Mouse (Mus musculus): ENCODE data around the gene Kcnk2.
A peak's percentile ranks its signal among the peaks of the same experiment; 100 is the strongest.

Gene Kcnk2

GRCm38 (mm10) chr1:189343301-189344251 is 58.5 kb downstream of the Kcnk2 start:
- no peak for DNase-seq (ENCODE audit: low spot score in 2 of 2)

GRCm38 (mm10) chr1:189342416-189343104 is 59.5 kb downstream of the Kcnk2 start:
- DNase-seq (ENCODE audit: low spot score in 2 of 2), result no peak

- no peak for DNase-seq (ENCODE audit: low spot score in 2 of 2)
These were observed 60.6 kb downstream of the Kcnk2 start for GRCm38 (mm10) chr1:189341381-189341917.

- no peak for DNase-seq (ENCODE audit: low spot score in 2 of 2)
These were observed 86.2 kb downstream of the Kcnk2 start for GRCm38 (mm10) chr1:189315896-189316295.

GRCm38 (mm10) chr1:189314495-189314894 is 87.6 kb downstream of the Kcnk2 start:
- no peak for DNase-seq (ENCODE audit: low spot score in 2 of 2)

- DNase-seq (ENCODE audit: low spot score in 2 of 2), result no peak
These were observed 88.3 kb downstream of the Kcnk2 start for GRCm38 (mm10) chr1:189313750-189314149.

- DNase-seq (ENCODE audit: low spot score in 2 of 2), result no peak
These were observed 91.9 kb downstream of the Kcnk2 start for GRCm38 (mm10) chr1:189310145-189310544.

- DNase-seq (ENCODE audit: low spot score in 2 of 2), result no peak
These were observed 97.0 kb downstream of the Kcnk2 start for GRCm38 (mm10) chr1:189304988-189305522.

GRCm38 (mm10) chr1:189303001-189303400 is 99.1 kb downstream of the Kcnk2 start:
- DNase-seq (ENCODE audit: low spot score in 2 of 2), result no peak

GRCm38 (mm10) chr1:189293679-189294406 is 108.2 kb downstream of the Kcnk2 start:
- DNase-seq (ENCODE audit: low spot score in 2 of 2), result no peak

- DNase-seq (ENCODE audit: low spot score in 2 of 2), result no peak
These were observed 111.2 kb downstream of the Kcnk2 start for GRCm38 (mm10) chr1:189290885-189291284.

GRCm38 (mm10) chr1:189288948-189289347 is 113.1 kb downstream of the Kcnk2 start:
- no peak for DNase-seq (ENCODE audit: low spot score in 2 of 2)

GRCm38 (mm10) chr1:189272281-189272680 is 129.8 kb downstream of the Kcnk2 start:
- DNase-seq (ENCODE audit: low spot score in 2 of 2), result no peak

- DNase-seq (ENCODE audit: low spot score in 2 of 2), result no peak
These were observed 148.4 kb downstream of the Kcnk2 start for GRCm38 (mm10) chr1:189253631-189254030.

- DNase-seq (ENCODE audit: low spot score in 2 of 2), result no peak
These were observed 148.9 kb downstream of the Kcnk2 start for GRCm38 (mm10) chr1:189253207-189253606.

- DNase-seq (ENCODE audit: low spot score in 2 of 2), result peak in 1 of 2 experiments; percentile 18
These were observed 158.9 kb downstream of the Kcnk2 start for GRCm38 (mm10) chr1:189243206-189243605.

- DNase-seq (ENCODE audit: low spot score in 2 of 2), result no peak
These were observed 166.8 kb downstream of the Kcnk2 start for GRCm38 (mm10) chr1:189235261-189235660.

- DNase-seq (ENCODE audit: low spot score in 2 of 2), result no peak
These were observed 169.2 kb downstream of the Kcnk2 start for GRCm38 (mm10) chr1:189232829-189233228.

- no peak for DNase-seq (ENCODE audit: low spot score in 2 of 2)
These were observed 173.6 kb downstream of the Kcnk2 start for GRCm38 (mm10) chr1:189228222-189229084.

- DNase-seq (ENCODE audit: low spot score in 2 of 2), result no peak
These were observed 174.6 kb downstream of the Kcnk2 start for GRCm38 (mm10) chr1:189227479-189227878.

- DNase-seq (ENCODE audit: low spot score in 2 of 2), result no peak
These were observed 183.0 kb downstream of the Kcnk2 start for GRCm38 (mm10) chr1:189219051-189219450.
